ENCODE assay signal across 7 mouse cellular contexts in the genomic region with DNA sequence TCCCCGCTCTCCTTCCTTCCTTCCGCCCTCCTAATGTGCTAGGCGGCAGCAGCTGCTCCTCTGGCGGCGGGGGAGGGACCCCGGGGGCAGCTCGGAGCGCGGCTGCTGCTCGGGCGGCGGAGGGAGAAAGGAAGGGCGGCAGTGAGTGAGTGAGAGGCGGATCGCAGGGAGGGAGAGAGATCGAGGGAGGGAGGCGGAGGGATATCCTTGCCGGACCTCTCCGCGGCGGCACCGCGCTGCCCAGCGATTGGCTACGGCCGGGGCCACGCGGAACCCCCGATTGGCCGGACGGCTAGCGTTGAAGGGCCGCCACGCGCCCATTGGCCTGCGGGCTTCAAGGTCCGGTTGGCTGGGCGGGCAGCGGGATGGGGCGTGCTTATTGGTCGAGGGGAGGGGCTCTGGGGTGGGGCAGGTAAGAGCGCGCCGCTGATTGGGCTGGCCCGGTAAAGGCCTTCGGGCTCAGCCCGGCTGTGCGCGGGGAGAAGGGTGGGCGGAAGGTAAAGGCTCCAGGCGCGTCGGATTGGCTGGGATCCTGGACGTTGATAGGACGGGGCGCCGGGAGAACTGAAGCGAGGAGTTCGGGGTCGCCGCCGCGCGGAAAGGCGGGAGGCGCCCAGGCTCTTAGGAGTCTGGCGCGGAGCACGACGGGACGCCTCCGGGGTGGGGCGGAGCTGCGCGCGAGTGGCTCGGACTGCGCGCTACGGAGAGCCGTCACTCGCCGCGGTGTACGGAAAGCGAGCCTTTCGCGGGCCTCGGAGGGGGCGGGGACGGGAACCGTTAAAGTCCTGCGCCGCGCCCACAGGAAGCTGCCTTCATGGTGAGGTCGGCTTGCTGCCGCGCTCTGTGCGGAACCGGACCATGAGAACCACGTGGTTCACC. TPM values are rescaled to one million over a fixed set of nuclear protein-coding genes. Genes with fewer than 3 reads are reported as not detected.
DNase-seq lines count a peak whose midpoint lies in the region; ATAC-seq lines count a peak whose summit lies in the region.

A gene (minus strand): TSS at position 118 of the 879 bp plus-strand sequence.

- peak within 1 kb of the TSS; percentile 90 for H3K4me3 ChIP-seq in intestine, embryonic 15.5 days (replicated peaks)
- H3K4me3 ChIP-seq in midbrain, embryonic 10.5 days = peak within 1 kb of the TSS; percentile 97

- H3K4me1 ChIP-seq in intestine, embryonic 15.5 days (replicated peaks) = peaks cover 3% of the 10 kb centered on the region
- peaks cover 44% of the 10 kb centered on the region for H3K4me1 ChIP-seq in midbrain, embryonic 10.5 days

- peaks cover 10% of the 10 kb centered on the region for H3K36me3 ChIP-seq in intestine, embryonic 15.5 days
- H3K36me3 ChIP-seq in midbrain, embryonic 10.5 days = peaks cover 47% of the 10 kb centered on the region

- H3K27me3 ChIP-seq in intestine, embryonic 15.5 days (replicated peaks) = no peaks in the 10 kb centered on the region
- no peaks in the 10 kb centered on the region for H3K27me3 ChIP-seq in midbrain, embryonic 10.5 days (ENCODE audit: low read depth, poor library complexity, severe bottlenecking)

- H3K9ac ChIP-seq in intestine, embryonic 15.5 days = peak within 1 kb of the TSS; percentile 92

- H3K9me3 ChIP-seq in intestine, embryonic 15.5 days = no peaks in the 10 kb centered on the region
- H3K9me3 ChIP-seq in midbrain, embryonic 10.5 days (replicated peaks) = no peaks in the 10 kb centered on the region

- peak; percentile 100 for DNase-seq in adrenal gland, adult 2 months
- peak; percentile 99 for DNase-seq in embryo, embryonic 11.5 days (ENCODE audit: low read depth, low spot score)
- DNase-seq in gastrocnemius, postnatal 36 days = peak; percentile 95 to 99
- DNase-seq in left cerebral cortex, postnatal 25 days (ENCODE audit: low spot score in 2 of 2) = peak; percentile 98 to 99
- peak; percentile 100 for DNase-seq in midbrain, embryonic 10.5 days (ENCODE audit: low spot score)
- DNase-seq in right cerebral cortex, postnatal 4 days = peak; percentile 98

- under 1% methylated on average over 97 of the region's 101 CpGs for WGBS in intestine, embryonic 15.5 days
- under 1% methylated on average over 96 of the region's 101 CpGs for WGBS in midbrain, embryonic 10.5 days

- peak within 1 kb of the TSS; percentile 98 for H3K27ac ChIP-seq in intestine, embryonic 15.5 days
- peak within 1 kb of the TSS; percentile 100 for H3K27ac ChIP-seq in midbrain, embryonic 10.5 days (replicated peaks)

- intact Hi-C loops in gastrocnemius, postnatal 36 days (cut with DNase I) = no loop called here
- intact Hi-C loops in left cerebral cortex, postnatal 25 days (cut with DNase I) = loop anchor here (2.0 kb wide), 1 partner anchor 91 kb away; no protein-coding TSS in a partner anchor

- ATAC-seq in intestine, embryonic 15.5 days = peak; percentile 95

- H3K4me2 ChIP-seq in intestine, embryonic 15.5 days (replicated peaks) = peak within 1 kb of the TSS; percentile 76

RNA-seq across cellular contexts. Expression of the gene that starts here (rescaled TPM):
- 100 to 1,000 TPM in 1 of 2 experiments, 10 to 100 TPM in 1; 98.1 to 113 TPM for total RNA-seq in adrenal gland, adult 2 months (2021)
- 8.8 and 11.4 TPM in 2 replicates for polyA plus RNA-seq in adrenal gland, adult 2 months (2012; rRNA removed)
- 10 to 100 TPM; 46.2 to 52.3 TPM for total RNA-seq in gastrocnemius, postnatal 36 days (2021)
- 49.2 and 49.4 TPM in 2 replicates for polyA plus RNA-seq in intestine, embryonic 15.5 days (2015; fragmentation: Nextera tagmentation; extraction: Ambion mirVana)
- total RNA-seq in left cerebral cortex, postnatal 25 days (2021) = 100 to 1,000 TPM; 112 to 118 TPM
- polyA plus RNA-seq in midbrain, embryonic 10.5 days (2016; fragmentation: Nextera tagmentation; extraction: Ambion mirVana) = 82.9 and 95.7 TPM in 2 replicates

Comparison
In these comparisons a context has a peak if more than half of its experiments do, and no peak if none do; other contexts are left out.
1. Peak in every context shown above with its lines: DNase-seq, ATAC-seq, H3K4me3 ChIP-seq and H3K27ac ChIP-seq.